Mouse (Mus musculus) layer of hippocampus, adult 8-10 months (tissue): ENCODE measurements around the gene Parpbp. TPM values are rescaled to one million over a fixed set of nuclear protein-coding genes. Genes with fewer than 3 reads are reported as not detected.

Source experiments
- total RNA-seq, 4 experiments: library from RNA; stranded (reverse); gene quantifications; 2 replicates each; pipeline ENCODE4 v1.2.4; 2022

The Parpbp gene
- total RNA-seq, 4 experiments from 2014 or later, result 0.70 to 1.3 (median 1.0) TPM

Other genes starting within 250 kb of the Parpbp start
- 1 to 10 TPM in 1 of 4 experiments, not detected in 3; 1.1 TPM for gene Pmch, start 55.9 kb downstream of the Parpbp start, total RNA-seq
- gene Nup37, start 51 bp upstream of the Parpbp start, total RNA-seq, result 1 to 10 TPM; 6.6 to 8.5 (median 7.8) TPM
- 10 to 100 TPM; 25.5 to 28.8 (median 27.3) TPM for gene Washc3, start 54.2 kb upstream of the Parpbp start, total RNA-seq
- 1 to 10 TPM; 1.0 to 1.7 (median 1.6) TPM for gene Dram1, start 232.1 kb upstream of the Parpbp start, total RNA-seq
- gene Gnptab, start 232.2 kb upstream of the Parpbp start, total RNA-seq, result 10 to 100 TPM; 68.7 to 78.3 (median 75.5) TPM